In genomic region chr2:25575432-25576027, GRCm38 (mm10) we compare ENCODE assay signal across 7 mouse cellular contexts. TPM values are rescaled to one million over a fixed set of nuclear protein-coding genes. Genes with fewer than 3 reads are reported as not detected.
DNase-seq lines count a peak whose midpoint lies in the region; ATAC-seq and TF ChIP-seq lines count a peak whose summit lies in the region.

No protein-coding gene starts in this region.

- peak overlapping the region; percentile 54 for H3K27ac ChIP-seq in cerebellum, adult 2 months (ENCODE audit: insufficient read depth, low read length)
- peak overlapping the region; percentile 90 for H3K27ac ChIP-seq in heart, embryonic 13.5 days (replicated peaks)
- H3K27ac ChIP-seq in stomach, embryonic 15.5 days = peak overlapping the region; percentile 89

- H3K9ac ChIP-seq in heart, embryonic 13.5 days = peak overlapping the region; percentile 86
- H3K9ac ChIP-seq in stomach, embryonic 15.5 days = peak overlapping the region; percentile 48; the same call in 1 of the 2 replicates

- TF ChIP-seq CTCF in cerebellum, adult 2 months (IDR thresholded peaks at IDR 0.05; ENCODE audit: borderline replicate concordance, insufficient read depth, low read depth, low read length) = no peak

- peaks cover 49% of the 10 kb centered on the region for H3K4me1 ChIP-seq in cerebellum, adult 2 months (ENCODE audit: control insufficient read depth, insufficient read depth, low read length)
- H3K4me1 ChIP-seq in heart, embryonic 13.5 days = peaks cover 59% of the 10 kb centered on the region
- H3K4me1 ChIP-seq in stomach, embryonic 15.5 days = peaks cover 55% of the 10 kb centered on the region

- H3K27me3 ChIP-seq in cerebellum, adult 2 months (ENCODE audit: control insufficient read depth, insufficient read depth, low read length) = no peaks in the 10 kb centered on the region
- H3K27me3 ChIP-seq in heart, embryonic 13.5 days (replicated peaks) = peaks cover 49% of the 10 kb centered on the region
- H3K27me3 ChIP-seq in stomach, embryonic 15.5 days (replicated peaks) = peaks cover 43% of the 10 kb centered on the region

- H3K4me2 ChIP-seq in heart, embryonic 13.5 days = peak overlapping the region; percentile 90
- peak overlapping the region; percentile 92 for H3K4me2 ChIP-seq in stomach, embryonic 15.5 days

- DNase-seq in spleen, adult 18-20 months = peak; percentile 32 to 44
- no peak for DNase-seq in spleen, adult 12 weeks (ENCODE audit: low spot score)
- DNase-seq in cerebellum, adult 2 months = peak; percentile 69 to 77
- DNase-seq in kidney, postnatal 14 days = peak; percentile 43
- DNase-seq in lung, postnatal 4 days = peak; percentile 63 to 77

- H3K9me3 ChIP-seq in heart, embryonic 13.5 days = no peaks in the 10 kb centered on the region
- H3K9me3 ChIP-seq in stomach, embryonic 15.5 days = no peaks in the 10 kb centered on the region

- WGBS in cerebellum, adult 2 months = 3% methylated on average over 21 of the region's 21 CpGs
- WGBS in heart, embryonic 13.5 days = 12% methylated on average over 21 of the region's 21 CpGs
- WGBS in stomach, embryonic 15.5 days = 16% methylated on average over 21 of the region's 21 CpGs

- peak overlapping the region; percentile 90 for H3K4me3 ChIP-seq in cerebellum, adult 2 months (replicated peaks; ENCODE audit: insufficient read depth, low read depth, low read length)
- peak overlapping the region; percentile 71 for H3K4me3 ChIP-seq in heart, embryonic 13.5 days
- peak overlapping the region; percentile 50 for H3K4me3 ChIP-seq in stomach, embryonic 15.5 days (replicated peaks)

- H3K36me3 ChIP-seq in heart, embryonic 13.5 days = peaks cover 19% of the 10 kb centered on the region
- H3K36me3 ChIP-seq in stomach, embryonic 15.5 days = no peaks in the 10 kb centered on the region

- TF ChIP-seq POLR2A in cerebellum, adult 2 months (IDR thresholded peaks at IDR 0.05; ENCODE audit: borderline replicate concordance, insufficient read depth, low read length) = no peak

- no peak for ATAC-seq in heart, embryonic 13.5 days (ENCODE audit: extremely low read depth, insufficient number of reproducible peaks, low FRiP score, low TSS enrichment)
- ATAC-seq in stomach, embryonic 15.5 days (ENCODE audit: insufficient read depth, low FRiP score, low read depth) = no peak

RNA-seq across cellular contexts. Expression of gene Phpt1, which starts 0.5 kb away (rescaled TPM):
- polyA plus RNA-seq in cerebellum, adult 2 months (2012; rRNA removed) = 176 and 186 TPM in 2 replicates
- 177 and 199 TPM in 2 replicates for polyA plus RNA-seq in heart, embryonic 13.5 days (2015; fragmentation: Nextera tagmentation; extraction: Ambion mirVana)
- 144 and 151 TPM in 2 replicates for polyA plus RNA-seq in stomach, embryonic 15.5 days (2015; fragmentation: Nextera tagmentation; extraction: Ambion mirVana)

RNA-seq across cellular contexts. Expression of gene Mamdc4, which starts 0.9 kb away (rescaled TPM):
- 3.0 and 4.4 TPM in 2 replicates for polyA plus RNA-seq in cerebellum, adult 2 months (2012; rRNA removed)
- polyA plus RNA-seq in heart, embryonic 13.5 days (2015; fragmentation: Nextera tagmentation; extraction: Ambion mirVana) = 4.6 and 7.3 TPM in 2 replicates
- 74.5 and 104 TPM in 2 replicates for polyA plus RNA-seq in stomach, embryonic 15.5 days (2015; fragmentation: Nextera tagmentation; extraction: Ambion mirVana)

RNA-seq across cellular contexts. Expression of gene Ajm1, which starts 6.0 kb away (rescaled TPM):
- 257 and 312 TPM in 2 replicates for polyA plus RNA-seq in cerebellum, adult 2 months (2012; rRNA removed)
- polyA plus RNA-seq in heart, embryonic 13.5 days (2015; fragmentation: Nextera tagmentation; extraction: Ambion mirVana) = 0.14 and 0.27 TPM in 2 replicates
- polyA plus RNA-seq in stomach, embryonic 15.5 days (2015; fragmentation: Nextera tagmentation; extraction: Ambion mirVana) = 1.0 and 1.1 TPM in 2 replicates

RNA-seq across cellular contexts. Expression of gene Edf1, which starts 17.9 kb away (rescaled TPM):
- polyA plus RNA-seq in cerebellum, adult 2 months (2012; rRNA removed) = 345 and 350 TPM in 2 replicates
- polyA plus RNA-seq in heart, embryonic 13.5 days (2015; fragmentation: Nextera tagmentation; extraction: Ambion mirVana) = 277 and 302 TPM in 2 replicates
- polyA plus RNA-seq in stomach, embryonic 15.5 days (2015; fragmentation: Nextera tagmentation; extraction: Ambion mirVana) = 371 and 375 TPM in 2 replicates

RNA-seq across cellular contexts. Expression of gene Traf2, which starts 28.8 kb away (rescaled TPM):
- 12.3 and 12.5 TPM in 2 replicates for polyA plus RNA-seq in cerebellum, adult 2 months (2012; rRNA removed)
- polyA plus RNA-seq in heart, embryonic 13.5 days (2015; fragmentation: Nextera tagmentation; extraction: Ambion mirVana) = 21.0 and 22.9 TPM in 2 replicates
- 29.4 and 31.2 TPM in 2 replicates for polyA plus RNA-seq in stomach, embryonic 15.5 days (2015; fragmentation: Nextera tagmentation; extraction: Ambion mirVana)

Comparison
In these comparisons a context has a peak if more than half of its experiments do, and no peak if none do; other contexts are left out.
1. RNA of gene Ajm1, which starts 6.0 kb away (polyA plus RNA-seq): 257 to 312 TPM in cerebellum, adult 2 months; 1.0 to 1.1 TPM in stomach, embryonic 15.5 days and 0.14 to 0.27 TPM in heart, embryonic 13.5 days; every median in the first group is over 100 times any median in the second.
2. Peak in every context shown above with its lines, with median percentiles within 50 percentile points of each other: H3K27ac ChIP-seq and H3K4me3 ChIP-seq.